Mouse (Mus musculus) left cerebral cortex, postnatal 14 days (tissue): ENCODE results near the gene Cbln4. TPM values are rescaled to one million over a fixed set of nuclear protein-coding genes. Genes with fewer than 3 reads are reported as not detected.

Source experiments
- DNase-seq, 2 experiments: peaks; one replicate each; pipeline ENCODE4 v3.0.0; 2021 to 2022; ENCODE audit warnings: low spot score in 2 of 2, mixed read lengths in 1 of 2
- intact Hi-C: fragments of 180-260 bp; cut with DNase I; formaldehyde crosslinking; loops from one replicate; pipeline ENCODE4 v1.15.1; 2025
- total RNA-seq, 2 experiments: library from RNA; stranded (reverse); gene quantifications; 2 replicates each; pipeline ENCODE4 v1.2.3; 2021

Cbln4 gene
- total RNA-seq, 2 experiments from 2014 or later: 5.3 to 12.1 TPM

GRCm38 (mm10) chr2:171994240-171994639 is 49.0 kb downstream of the Cbln4 start:
- intact Hi-C loops: no loop called here
- no peak for DNase-seq

- DNase-seq: no peak
- intact Hi-C loops: no loop called here
Observed at GRCm38 (mm10) chr2:171986686-171987085, 56.6 kb downstream of the Cbln4 start.

Other genes with a start within 250 kb of the Cbln4 start
- under 1 TPM; 0.13 to 0.44 TPM for gene Mc3r, start 205.0 kb upstream of the Cbln4 start, total RNA-seq